22 mouse cellular contexts compared by ENCODE assay signal in the genomic region with DNA sequence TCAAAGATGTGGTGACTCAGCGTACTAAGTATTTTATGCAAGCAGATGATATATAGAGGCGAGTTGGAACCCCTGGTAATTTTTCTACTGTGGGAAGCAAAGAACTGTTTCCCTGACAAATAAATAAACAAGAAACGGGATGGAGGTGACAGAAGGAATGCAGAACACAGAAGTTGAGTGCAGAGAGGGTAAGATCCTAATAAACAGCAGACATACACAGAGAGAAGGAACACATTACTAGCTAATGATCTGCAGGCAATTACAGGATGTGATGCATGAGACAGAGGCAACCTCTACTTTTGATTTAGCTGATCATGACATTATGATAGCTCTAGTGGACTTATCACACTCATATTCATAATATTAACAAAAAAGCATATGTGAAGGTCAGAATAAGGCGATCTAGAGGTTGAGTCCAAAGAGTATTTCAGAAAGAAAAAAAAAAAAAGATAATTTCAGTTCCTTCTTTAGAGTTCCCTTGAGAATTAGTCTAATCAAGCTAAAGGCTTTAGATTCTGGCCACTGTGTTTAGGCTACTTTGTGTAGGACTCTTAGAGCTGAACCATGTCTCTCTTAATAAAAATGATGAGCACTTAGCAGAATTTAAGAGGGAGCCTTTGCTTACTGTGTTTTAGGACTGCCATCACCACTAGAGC.
"Had no signal": no experiment of that assay in that cellular context is flagged by ENCODE, and none has a peak within 500 bp of the region (broad histone marks: within the 10 kb centered on the region; RNA-seq: fewer than 3 reads in every experiment).

No protein-coding gene starts in this region.

- H3K27me3 ChIP-seq: heart, embryonic 13.5 days; heart, embryonic 15.5 days; hindbrain, embryonic 13.5 days; hindbrain, embryonic 15.5 days; limb, embryonic 13.5 days; limb, embryonic 15.5 days; liver, embryonic 12.5 days had no signal

- H3K27ac ChIP-seq: heart, adult 2 months; heart, embryonic 13.5 days; heart, embryonic 15.5 days; hindbrain, embryonic 13.5 days; hindbrain, embryonic 15.5 days; hindbrain, postnatal 0 days; limb, embryonic 13.5 days; limb, embryonic 15.5 days; liver, embryonic 12.5 days; liver, embryonic 14.5 days had no signal

- H3K9me3 ChIP-seq: heart, embryonic 13.5 days; heart, embryonic 15.5 days; hindbrain, embryonic 13.5 days; hindbrain, embryonic 15.5 days; limb, embryonic 13.5 days; limb, embryonic 15.5 days; liver, embryonic 12.5 days had no signal

- DNase-seq: gastrocnemius, postnatal 14 days; gastrocnemius, postnatal 36 days; heart, adult 2 months; heart, postnatal 14 days; heart, postnatal 36 days; kidney, adult 2 months; kidney, postnatal 10 days; kidney, postnatal 36 days; layer of hippocampus, adult 9-11 months; layer of hippocampus, postnatal 36 days; left cerebral cortex, postnatal 4 days had no signal

- H3K4me2 ChIP-seq: heart, embryonic 11.5 days; heart, embryonic 13.5 days; heart, embryonic 15.5 days; hindbrain, embryonic 13.5 days; hindbrain, embryonic 15.5 days; limb, embryonic 13.5 days; limb, embryonic 15.5 days; liver, embryonic 12.5 days had no signal

- H3K4me3 ChIP-seq: heart, adult 2 months; heart, embryonic 13.5 days; heart, embryonic 15.5 days; hindbrain, embryonic 13.5 days; hindbrain, embryonic 15.5 days; limb, embryonic 13.5 days; limb, embryonic 15.5 days; liver, embryonic 12.5 days had no signal

- H3K4me1 ChIP-seq: heart, embryonic 13.5 days; heart, embryonic 15.5 days; hindbrain, embryonic 13.5 days; hindbrain, embryonic 15.5 days; limb, embryonic 13.5 days; limb, embryonic 15.5 days; liver, embryonic 12.5 days had no signal

- H3K9ac ChIP-seq: heart, embryonic 13.5 days; heart, embryonic 15.5 days; hindbrain, embryonic 13.5 days; hindbrain, embryonic 15.5 days; limb, embryonic 13.5 days; limb, embryonic 15.5 days; liver, embryonic 12.5 days; liver, embryonic 14.5 days had no signal

- ATAC-seq: hindbrain, postnatal 0 days; intestine, embryonic 16.5 days; liver, embryonic 12.5 days had no signal

- H3K36me3 ChIP-seq: heart, embryonic 13.5 days; heart, embryonic 15.5 days; hindbrain, embryonic 13.5 days; hindbrain, embryonic 15.5 days; limb, embryonic 13.5 days; limb, embryonic 15.5 days; liver, embryonic 12.5 days had no signal
